Mouse (Mus musculus) left cerebral cortex, postnatal 10 days (tissue): ENCODE results near the gene Pappa2. TPM values are rescaled to one million over a fixed set of nuclear protein-coding genes. Genes with fewer than 3 reads are reported as not detected.

ENCODE experiments used
- DNase-seq, 2 experiments: peaks; one replicate each; pipeline ENCODE4 v3.0.0; 2021 to 2022; ENCODE audit warnings: low spot score in 2 of 2, mixed read lengths in 1 of 2; ENCODE audit errors: extremely low spot score in 1 of 2
- intact Hi-C: fragments of 180-260 bp; cut with DNase I; formaldehyde crosslinking; loops from one replicate; pipeline ENCODE4 v1.15.1; 2025
- total RNA-seq, 2 experiments: library from RNA; stranded (reverse); gene quantifications; 2 replicates each; pipeline ENCODE4 v1.2.3; 2021

Gene Pappa2
- total RNA-seq = 1 to 10 TPM; 3.9 to 4.9 TPM

GRCm38 (mm10) chr1:158980390-158980789, at the start of gene Pappa2:
Gene Pappa2 (minus strand): TSS chr1:158980490.
- no peak for DNase-seq
- intact Hi-C loops = no loop called here

- no peak for DNase-seq
- intact Hi-C loops = no loop called here
Observed at GRCm38 (mm10) chr1:159029106-159029505, 48.8 kb upstream of the Pappa2 start.

- intact Hi-C loops = no loop called here
- DNase-seq = no peak
Observed at GRCm38 (mm10) chr1:159014940-159015660, 34.8 kb upstream of the Pappa2 start.

- intact Hi-C loops = no loop called here
- DNase-seq = no peak
Observed at GRCm38 (mm10) chr1:158987042-158987441, 6.8 kb upstream of the Pappa2 start.

GRCm38 (mm10) chr1:158962340-158962739, 17.9 kb downstream of the Pappa2 start:
- intact Hi-C loops = loop anchor here (5.0 kb wide), 2 partner anchors 170 to 1230 kb away; no protein-coding TSS in a partner anchor
- DNase-seq = no peak

GRCm38 (mm10) chr1:158960984-158961383, 19.3 kb downstream of the Pappa2 start:
- intact Hi-C loops = loop anchor here (5.0 kb wide), 2 partner anchors 171 to 1231 kb away; no protein-coding TSS in a partner anchor
- no peak for DNase-seq

- intact Hi-C loops = loop anchor here (5.0 kb wide), 2 partner anchors 172 to 1232 kb away; no protein-coding TSS in a partner anchor
- DNase-seq = no peak
Observed at GRCm38 (mm10) chr1:158960549-158960948, 19.7 kb downstream of the Pappa2 start.

GRCm38 (mm10) chr1:158956361-158956760, 23.9 kb downstream of the Pappa2 start:
- no peak for DNase-seq
- intact Hi-C loops = no loop called here

- peak; percentile 18 to 25 for DNase-seq
- intact Hi-C loops = loop anchor here (5.0 kb wide), 1 partner anchor 282 kb away; no protein-coding TSS in a partner anchor
Observed at GRCm38 (mm10) chr1:158954785-158955184, 25.5 kb downstream of the Pappa2 start.

- intact Hi-C loops = loop anchor here (2.0 to 5.0 kb wide), 2 partner anchors 241 to 281 kb away; no protein-coding TSS in a partner anchor
- peak; percentile 51 to 63 for DNase-seq
Observed at GRCm38 (mm10) chr1:158953479-158954207, 26.6 kb downstream of the Pappa2 start.

GRCm38 (mm10) chr1:158949041-158949440, 31.2 kb downstream of the Pappa2 start:
- intact Hi-C loops = no loop called here
- no peak for DNase-seq

GRCm38 (mm10) chr1:158947981-158948735, 32.1 kb downstream of the Pappa2 start:
- intact Hi-C loops = no loop called here
- DNase-seq = no peak

- intact Hi-C loops = no loop called here
- no peak for DNase-seq
Observed at GRCm38 (mm10) chr1:158944936-158945335, 35.4 kb downstream of the Pappa2 start.

GRCm38 (mm10) chr1:158942864-158943263, 37.4 kb downstream of the Pappa2 start:
- no peak for DNase-seq
- intact Hi-C loops = no loop called here

- DNase-seq = no peak
- intact Hi-C loops = no loop called here
Observed at GRCm38 (mm10) chr1:158940966-158941365, 39.3 kb downstream of the Pappa2 start.

GRCm38 (mm10) chr1:158934447-158934846, 45.8 kb downstream of the Pappa2 start:
- DNase-seq = no peak
- intact Hi-C loops = no loop called here

- no peak for DNase-seq
- intact Hi-C loops = no loop called here
Observed at GRCm38 (mm10) chr1:158931202-158931827, 49.0 kb downstream of the Pappa2 start.

GRCm38 (mm10) chr1:158929369-158929768, 50.9 kb downstream of the Pappa2 start:
- intact Hi-C loops = no loop called here
- DNase-seq = no peak

GRCm38 (mm10) chr1:158920451-158920850, 59.8 kb downstream of the Pappa2 start:
- no peak for DNase-seq
- intact Hi-C loops = no loop called here
